Mouse (Mus musculus) E14TG2a.4 (cell line): ENCODE results near the gene Itga6.

Experiments used
- H3K27me3 ChIP-seq: 2 replicates; pipeline ENCODE4 v1.6.1; 2014; ENCODE audit warnings: low read length, control low read depth; ENCODE audit not compliant: insufficient read depth
- H3K36me3 ChIP-seq: 2 replicates; pipeline ENCODE4 v1.6.1; 2014; ENCODE audit warnings: low read length, control low read depth; ENCODE audit not compliant: insufficient read depth
- H3K4me1 ChIP-seq: replicated peaks from 2 replicates; pipeline ENCODE4 v1.6.1; 2014; ENCODE audit warnings: low read depth, low read length, control low read depth
- H3K4me3 ChIP-seq: replicated peaks from 2 replicates; pipeline ENCODE4 v1.5.1; 2014; ENCODE audit warnings: mild to moderate bottlenecking, low read length
- H3K9me3 ChIP-seq: 2 replicates; pipeline ENCODE4 v1.6.1; 2014; ENCODE audit warnings: low read length, control low read depth
- CTCF ChIP-seq: conservative IDR thresholded peaks from 2 replicates; pipeline ENCODE4 v1.5.1; 2014; ENCODE audit warnings: low read length
- NANOG ChIP-seq: IDR thresholded peaks from 2 replicates; pipeline ENCODE4 v1.6.1; 2014; ENCODE audit warnings: borderline replicate concordance, low read length, mixed read lengths
- POU5F1 ChIP-seq: IDR thresholded peaks from 2 replicates; pipeline ENCODE4 v1.6.1; 2014; ENCODE audit warnings: low read length, borderline replicate concordance

The Itga6 gene

GRCm38 (mm10) chr2:71810010-71810409, 64.6 kb downstream of the Itga6 start:
- TF ChIP-seq CTCF, result no peak
- no peak for TF ChIP-seq POU5F1
- TF ChIP-seq NANOG, result no peak
- Histone ChIP-seq H3K4me3 (no peak overlapping the region), H3K9me3 (no peaks in the 10 kb centered on the region), H3K27me3 (no peaks in the 10 kb centered on the region), H3K36me3 (peaks cover 23% of the 10 kb centered on the region), H3K4me1 (peaks cover 94% of the 10 kb centered on the region)

DNA sequence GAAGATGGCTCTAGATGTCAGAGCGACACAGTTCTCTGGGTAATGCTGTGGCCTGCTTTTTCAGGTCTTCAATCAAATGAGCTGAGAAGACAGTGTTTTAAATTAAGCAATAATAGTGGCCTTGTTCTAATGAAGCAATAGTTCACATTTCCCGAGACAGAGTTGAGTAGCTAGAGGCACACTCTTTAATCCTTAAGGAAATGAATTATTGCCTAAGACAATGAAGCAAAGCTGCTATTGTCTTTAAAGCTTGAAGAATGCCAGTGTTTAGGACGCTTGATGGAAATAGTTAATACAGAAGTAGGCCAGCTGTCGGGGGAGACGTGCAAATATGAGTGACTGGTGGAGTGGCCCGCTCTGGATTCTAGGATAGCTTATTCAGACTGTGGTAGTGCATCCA, 65.5 kb downstream of the Itga6 start:
- Histone ChIP-seq H3K36me3 (peaks cover 23% of the 10 kb centered on the region), H3K4me1 (peaks cover 94% of the 10 kb centered on the region), H3K27me3 (no peaks in the 10 kb centered on the region), H3K9me3 (no peaks in the 10 kb centered on the region), H3K4me3 (no peak overlapping the region)
- TF ChIP-seq POU5F1, result no peak
- no peak for TF ChIP-seq NANOG
- no peak for TF ChIP-seq CTCF

DNA sequence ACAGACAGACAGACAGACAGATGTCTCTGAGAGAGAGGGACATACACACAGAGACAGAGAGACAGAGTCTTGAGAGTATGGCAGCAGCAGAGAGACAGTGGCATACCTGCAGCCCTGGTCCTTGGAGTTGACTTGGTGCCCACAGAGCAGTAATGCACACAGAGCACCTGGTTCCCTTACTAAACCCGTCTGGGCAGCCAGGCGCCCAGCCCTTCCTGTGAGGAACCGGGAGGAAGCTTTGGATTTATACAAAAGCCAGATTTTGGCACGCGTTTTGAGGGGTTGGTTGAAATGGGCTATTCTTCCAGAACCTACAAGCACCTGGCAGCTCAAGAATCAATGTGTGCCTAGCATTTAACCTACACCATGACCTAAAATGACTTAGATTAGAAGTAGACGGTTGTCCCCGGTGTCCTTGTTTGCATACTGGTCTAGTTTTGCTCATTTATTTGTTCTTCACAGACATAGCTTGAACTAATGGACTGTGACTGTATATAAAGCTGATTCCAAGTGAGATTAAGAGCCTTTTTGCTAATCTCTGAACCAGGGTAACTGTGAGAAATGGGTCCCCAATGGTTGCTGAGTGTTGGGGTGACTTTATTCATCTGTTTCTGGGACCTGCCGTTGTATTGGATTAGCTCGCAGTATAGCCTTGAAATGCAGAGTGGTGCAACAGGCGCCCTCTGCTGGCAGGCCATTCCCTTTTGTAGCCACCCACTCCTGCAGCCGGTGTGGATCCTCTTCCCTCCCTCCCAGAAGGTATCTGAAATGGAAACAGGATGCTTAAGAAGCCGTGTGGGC, 67.0 kb downstream of the Itga6 start:
- TF ChIP-seq CTCF (peak; percentile 91), POU5F1 (no peak), NANOG (no peak)
- Histone ChIP-seq H3K4me1 (peaks cover 94% of the 10 kb centered on the region), H3K9me3 (no peaks in the 10 kb centered on the region), H3K27me3 (no peaks in the 10 kb centered on the region), H3K4me3 (0 out of 2 replicates have a peak overlapping the region, but pooled peaks have one; percentile 4), H3K36me3 (peaks cover 32% of the 10 kb centered on the region)

- Histone ChIP-seq H3K4me3 (no peak overlapping the region), H3K4me1 (peaks cover 90% of the 10 kb centered on the region), H3K36me3 (peaks cover 36% of the 10 kb centered on the region), H3K9me3 (no peaks in the 10 kb centered on the region), H3K27me3 (no peaks in the 10 kb centered on the region)
- TF ChIP-seq NANOG (no peak), POU5F1 (no peak), CTCF (no peak)
Measured at GRCm38 (mm10) chr2:71813022-71813358, 67.6 kb downstream of the Itga6 start.

- Histone ChIP-seq H3K4me3 (peak overlapping the region; percentile 50), H3K27me3 (no peaks in the 10 kb centered on the region), H3K4me1 (peaks cover 86% of the 10 kb centered on the region), H3K36me3 (peaks cover 36% of the 10 kb centered on the region), H3K9me3 (no peaks in the 10 kb centered on the region)
- TF ChIP-seq POU5F1 (no peak), CTCF (no peak), NANOG (no peak)
Measured at GRCm38 (mm10) chr2:71813371-71813770, 68.0 kb downstream of the Itga6 start.

DNA sequence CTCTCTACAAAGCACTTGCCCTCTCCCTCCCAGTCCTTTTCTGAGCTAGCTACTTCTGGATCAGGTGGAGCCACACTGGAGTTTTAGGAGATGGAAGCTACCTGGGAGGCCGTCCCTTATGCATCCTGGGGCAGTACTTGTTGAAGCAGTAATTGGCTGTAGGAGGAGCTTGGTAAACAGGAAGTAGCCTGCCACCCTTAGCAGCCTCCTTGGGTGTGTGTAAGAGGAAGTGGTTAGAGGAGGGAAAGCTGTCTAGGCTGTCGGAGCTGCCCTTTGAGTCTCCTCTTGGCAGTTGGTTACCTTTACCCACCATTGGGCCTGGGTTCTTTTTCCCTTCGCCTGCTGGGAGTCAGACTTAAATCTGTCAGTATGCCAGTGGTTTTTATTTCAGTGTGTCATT, 68.6 kb downstream of the Itga6 start:
- Histone ChIP-seq H3K4me1 (peaks cover 79% of the 10 kb centered on the region), H3K9me3 (no peaks in the 10 kb centered on the region), H3K4me3 (peak overlapping the region; percentile 50), H3K36me3 (peaks cover 37% of the 10 kb centered on the region), H3K27me3 (no peaks in the 10 kb centered on the region)
- no peak for TF ChIP-seq POU5F1
- TF ChIP-seq NANOG, result no peak
- TF ChIP-seq CTCF, result no peak

DNA sequence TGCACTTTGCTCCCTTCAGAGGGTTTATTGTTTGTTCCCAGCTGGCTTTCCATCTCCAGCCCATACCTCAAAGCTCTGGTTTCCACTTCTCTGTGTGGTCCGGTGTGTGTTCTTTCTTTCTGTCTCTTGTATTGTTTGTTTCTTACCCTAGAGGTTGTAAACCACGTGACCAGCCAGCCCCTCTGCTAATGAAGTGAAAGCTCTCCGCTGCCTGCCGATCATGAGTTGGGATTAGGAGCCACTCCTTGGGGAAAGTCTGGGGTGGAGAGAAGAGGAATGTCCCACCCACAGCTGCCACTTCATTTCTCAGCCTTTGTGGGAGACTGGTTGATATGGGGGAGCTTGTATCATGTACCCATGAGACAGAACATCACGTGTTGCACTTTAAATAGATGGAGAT, 69.9 kb downstream of the Itga6 start:
- peaks cover 39% of the 10 kb centered on the region for H3K36me3 ChIP-seq
- H3K27me3 ChIP-seq, result no peaks in the 10 kb centered on the region
- TF ChIP-seq CTCF, result no peak
- no peak for TF ChIP-seq NANOG
- no peak for TF ChIP-seq POU5F1
- peak overlapping the region; percentile 50 for H3K4me3 ChIP-seq
- H3K4me1 ChIP-seq, result peaks cover 68% of the 10 kb centered on the region
- no peaks in the 10 kb centered on the region for H3K9me3 ChIP-seq

DNA sequence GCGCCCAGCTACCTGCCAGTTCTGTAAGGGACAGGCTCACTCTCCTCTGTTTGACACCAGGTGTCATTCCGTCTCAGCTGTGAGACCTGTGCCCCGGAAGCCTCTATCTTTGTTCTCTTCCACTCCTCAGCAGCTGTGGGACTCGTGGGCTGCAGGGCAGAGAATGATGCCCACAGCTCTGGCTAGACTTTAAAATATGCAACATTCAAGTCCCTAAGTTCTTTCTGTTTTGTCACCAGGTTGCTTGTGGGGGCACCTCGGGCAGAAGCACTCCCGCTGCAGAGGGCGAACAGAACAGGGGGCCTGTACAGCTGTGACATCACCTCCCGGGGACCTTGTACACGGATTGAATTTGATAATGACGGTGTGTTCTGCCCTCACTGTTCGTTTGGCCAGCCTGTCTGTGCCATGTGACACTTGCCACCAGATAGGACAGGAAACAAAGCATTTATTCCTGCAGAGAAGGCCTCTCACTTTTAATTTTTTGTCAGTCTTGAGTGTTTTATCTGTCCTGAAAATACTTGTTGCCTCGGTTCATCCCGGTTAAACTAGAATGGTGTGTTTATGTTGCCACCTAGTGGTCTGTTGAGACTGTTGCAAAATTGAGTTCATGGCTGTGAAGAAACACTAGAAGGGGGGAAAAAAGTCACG, 71.1 kb downstream of the Itga6 start:
- TF ChIP-seq CTCF (peak; percentile 61), NANOG (no peak)
- Histone ChIP-seq H3K4me1 (peaks cover 59% of the 10 kb centered on the region), H3K27me3 (no peaks in the 10 kb centered on the region), H3K4me3 (no peak overlapping the region), H3K36me3 (peaks cover 49% of the 10 kb centered on the region), H3K9me3 (no peaks in the 10 kb centered on the region)

DNA sequence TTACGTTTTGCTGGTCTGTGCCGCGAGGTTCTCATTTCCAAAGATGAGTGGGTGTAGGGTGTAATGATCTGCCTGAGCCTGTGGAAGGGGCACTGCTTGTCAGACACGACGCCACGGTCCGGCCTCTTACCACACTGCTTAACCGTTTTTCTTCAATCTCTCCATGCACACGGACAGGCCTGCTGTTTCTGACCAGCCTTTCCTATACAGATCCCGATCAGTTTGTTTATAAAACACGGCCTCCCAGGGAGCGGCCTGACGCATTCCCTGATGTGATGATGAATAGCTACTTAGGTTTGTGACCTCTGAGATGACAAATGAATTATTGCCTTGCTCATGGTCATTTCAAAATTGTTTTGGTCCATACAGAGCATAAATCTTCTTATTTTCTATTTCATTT, 78.7 kb downstream of the Itga6 start:
- no peaks in the 10 kb centered on the region for H3K27me3 ChIP-seq
- TF ChIP-seq NANOG (no peak), POU5F1 (no peak), CTCF (no peak)
- H3K4me3 ChIP-seq, result no peak overlapping the region
- peaks cover 90% of the 10 kb centered on the region for H3K36me3 ChIP-seq
- no peaks in the 10 kb centered on the region for H3K9me3 ChIP-seq
- peaks cover 14% of the 10 kb centered on the region for H3K4me1 ChIP-seq
